Mouse (Mus musculus) ES-E14 (cell line): ENCODE measurements around the gene Gsto2.

ENCODE experiments used
- CHD2 ChIP-seq: IDR thresholded peaks from 2 replicates; pipeline ENCODE4 v1.6.1; 2014; ENCODE audit warnings: mild to moderate bottlenecking, low read depth, low read length, inconsistent platforms
- HCFC1 ChIP-seq: IDR thresholded peaks from 2 replicates; pipeline ENCODE4 v1.6.1; 2012; ENCODE audit warnings: low read length, inconsistent platforms, borderline replicate concordance; ENCODE audit not compliant: insufficient read depth
- MAFK ChIP-seq: IDR thresholded peaks from 2 replicates; pipeline ENCODE4 v1.6.1; 2014; ENCODE audit warnings: mild to moderate bottlenecking, low read depth, low read length, inconsistent platforms; ENCODE audit not compliant: insufficient read depth
- ZC3H11A ChIP-seq: IDR thresholded peaks from 2 replicates; pipeline ENCODE4 v1.6.1; 2012; ENCODE audit warnings: low read depth, mild to moderate bottlenecking, inconsistent platforms, low read length, borderline replicate concordance
- ZNF384 ChIP-seq: IDR thresholded peaks from 2 replicates; pipeline ENCODE4 v1.6.1; 2012; ENCODE audit warnings: low read depth, low read length, inconsistent platforms

- no peak for TF ChIP-seq HCFC1
- TF ChIP-seq ZNF384: no peak
- no peak for TF ChIP-seq ZC3H11A
- no peak for TF ChIP-seq CHD2
- TF ChIP-seq MAFK: no peak
Measured at GRCm38 (mm10) chr19:47884296-47885085, 19.2 kb downstream of the Gsto2 start.
